Mouse (Mus musculus) stomach, embryonic 16.5 days (tissue): ENCODE data around the gene Enpp3. TPM values are rescaled to one million over a fixed set of nuclear protein-coding genes. Genes with fewer than 3 reads are reported as not detected.

Source experiments
- ATAC-seq: fragments of 200-750 bp; cut with Nextera tagmentation; 2 replicates; pipeline ENCODE4 v1.8.0; 2017; ENCODE audit warnings: moderate number of reproducible peaks, moderate TSS enrichment; ENCODE audit not compliant: insufficient read depth, low FRiP score
- H3K27ac ChIP-seq: fragments of 300-500 bp; sonication (generic); 2 replicates; pipeline ENCODE4 v1.5.1; 2014; ENCODE audit warnings: low read length
- H3K27me3 ChIP-seq: fragments of 300-500 bp; sonication (generic); 2 replicates; pipeline ENCODE4 v1.6.1; 2014; ENCODE audit warnings: low read length, control low read depth, mixed read lengths; ENCODE audit not compliant: control insufficient read depth, insufficient read depth
- H3K36me3 ChIP-seq: fragments of 300-500 bp; sonication (generic); 2 replicates; pipeline ENCODE4 v1.6.1; 2014; ENCODE audit warnings: low read length; ENCODE audit not compliant: control insufficient read depth, insufficient read depth
- H3K4me1 ChIP-seq: fragments of 300-500 bp; sonication (generic); 2 replicates; pipeline ENCODE4 v1.6.1; 2014; ENCODE audit warnings: low read length, control low read depth, mixed read lengths; ENCODE audit not compliant: control insufficient read depth, insufficient read depth
- H3K4me2 ChIP-seq: fragments of 300-500 bp; sonication (generic); 2 replicates; pipeline ENCODE4 v1.6.1; 2014; ENCODE audit warnings: low read depth, low read length, mixed read lengths
- H3K4me3 ChIP-seq: fragments of 300-500 bp; sonication (generic); replicated peaks from 2 replicates; pipeline ENCODE4 v1.5.1; 2014; ENCODE audit warnings: mild to moderate bottlenecking, low read length
- H3K9ac ChIP-seq: fragments of 300-500 bp; sonication (generic); 2 replicates; pipeline ENCODE4 v1.6.1; 2014; ENCODE audit warnings: low read length
- H3K9me3 ChIP-seq: fragments of 300-500 bp; sonication (generic); replicated peaks from 2 replicates; pipeline ENCODE4 v1.6.1; 2016; ENCODE audit warnings: low read length, control low read depth; ENCODE audit not compliant: control insufficient read depth
- WGBS: fragments of 180-500 bp; shearing (Covaris S2); extraction: QIAGEN DNeasy Blood & Tissue Kit; methylation state at CpG from one replicate; pipeline ENCODE4 v1.1.7; 2014; 5-methylcytosine and 5-hydroxymethylcytosine counted together
- polyA plus RNA-seq: library from polyadenylated mRNA; unstranded; fragments of >200 nt; fragmentation: Nextera tagmentation; extraction: Ambion mirVana; gene quantifications from 2 replicates; pipeline ENCODE4 v1.2.1, GENCODE M21; 2015

The Enpp3 gene
- 10.5 and 13.6 TPM in 2 replicates for polyA plus RNA-seq

GRCm38 (mm10) chr10:24842676-24843075 is at the start of gene Enpp3:
Gene Enpp3 (minus strand): TSS chr10:24842823.
- Histone ChIP-seq H3K27ac (no peak within 1 kb of the TSS), H3K9ac (no peak within 1 kb of the TSS), H3K36me3 (no peaks in the 10 kb centered on the region), H3K9me3 (no peaks in the 10 kb centered on the region), H3K4me1 (no peaks in the 10 kb centered on the region), H3K4me3 (no peak within 1 kb of the TSS), H3K4me2 (no peak within 1 kb of the TSS), H3K27me3 (no peaks in the 10 kb centered on the region)
- 80% methylated on average over 1 of the region's 1 CpGs for WGBS
- ATAC-seq = no peak

GRCm38 (mm10) chr10:24888343-24888742 is 45.7 kb upstream of the Enpp3 start:
- H3K4me1 ChIP-seq = no peaks in the 10 kb centered on the region
- H3K36me3 ChIP-seq = peaks cover 26% of the 10 kb centered on the region
- no peak for ATAC-seq

GRCm38 (mm10) chr10:24886008-24886407 is 43.4 kb upstream of the Enpp3 start:
- Histone ChIP-seq H3K36me3 (peaks cover 24% of the 10 kb centered on the region), H3K4me2 (no peak overlapping the region), H3K9ac (no peak overlapping the region), H3K27me3 (no peaks in the 10 kb centered on the region), H3K4me3 (no peak overlapping the region), H3K9me3 (no peaks in the 10 kb centered on the region), H3K27ac (no peak overlapping the region), H3K4me1 (no peaks in the 10 kb centered on the region)
- WGBS = 76% methylated on average over 9 of the region's 9 CpGs
- 0 out of 2 replicates have a peak, but pooled peaks have one; percentile 21 for ATAC-seq

More at GRCm38 (mm10) chr10:24888343-24888742, 45.7 kb upstream of the Enpp3 start:
- no peaks in the 10 kb centered on the region for H3K9me3 ChIP-seq
- 93% methylated on average over 7 of the region's 7 CpGs for WGBS
- H3K27ac ChIP-seq = no peak overlapping the region
- no peak overlapping the region for H3K4me3 ChIP-seq
- H3K4me2 ChIP-seq = no peak overlapping the region
- H3K9ac ChIP-seq = no peak overlapping the region
- H3K27me3 ChIP-seq = no peaks in the 10 kb centered on the region

DNA sequence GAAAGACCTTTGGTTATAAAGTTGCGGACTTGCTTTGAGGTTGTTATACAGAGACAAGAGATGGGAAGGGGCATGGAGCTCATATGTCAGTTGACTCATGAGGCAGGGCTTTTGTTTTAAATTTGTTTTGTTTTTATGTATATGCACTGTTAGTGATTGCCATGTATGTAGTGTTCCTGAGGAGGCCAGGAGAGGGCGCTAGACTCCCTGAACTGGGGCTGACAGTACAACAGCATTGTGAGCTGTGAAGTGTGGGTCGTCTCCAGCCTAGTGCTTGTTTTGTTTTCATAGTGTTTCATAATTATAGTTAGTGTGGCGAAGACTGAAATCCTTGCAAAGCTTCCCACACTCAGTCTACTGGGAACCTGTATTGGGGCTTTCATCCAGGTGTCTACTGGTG is 31.0 kb upstream of the Enpp3 start:
- H3K27ac ChIP-seq = no peak overlapping the region
- H3K9me3 ChIP-seq = no peaks in the 10 kb centered on the region
- ATAC-seq = no peak
- H3K4me2 ChIP-seq = no peak overlapping the region
- WGBS = 77% methylated on average over 4 of the region's 4 CpGs
- H3K36me3 ChIP-seq = 0 out of 2 replicates have a peak, but pooled peaks cover 11% of the 10 kb centered on the region
- H3K9ac ChIP-seq = no peak overlapping the region
- H3K4me1 ChIP-seq = no peaks in the 10 kb centered on the region
- H3K4me3 ChIP-seq = no peak overlapping the region
- no peaks in the 10 kb centered on the region for H3K27me3 ChIP-seq

- H3K4me1 ChIP-seq = no peaks in the 10 kb centered on the region
- H3K9ac ChIP-seq = peak within 1 kb of the TSS; percentile 85
- under 1% methylated on average over 36 of the region's 36 CpGs for WGBS
- peak within 1 kb of the TSS; percentile 61 for H3K4me3 ChIP-seq
- no peaks in the 10 kb centered on the region for H3K9me3 ChIP-seq
- no peaks in the 10 kb centered on the region for H3K36me3 ChIP-seq
- peak; percentile 100 for ATAC-seq
- H3K27me3 ChIP-seq = no peaks in the 10 kb centered on the region
- peak within 1 kb of the TSS; percentile 64 for H3K4me2 ChIP-seq
- no peak within 1 kb of the TSS for H3K27ac ChIP-seq
Measured at GRCm38 (mm10) chr10:24869760-24870290, 27.2 kb upstream of the Enpp3 start, which contains the start of gene Med23. Gene Med23 (plus strand): TSS chr10:24869986.

DNA sequence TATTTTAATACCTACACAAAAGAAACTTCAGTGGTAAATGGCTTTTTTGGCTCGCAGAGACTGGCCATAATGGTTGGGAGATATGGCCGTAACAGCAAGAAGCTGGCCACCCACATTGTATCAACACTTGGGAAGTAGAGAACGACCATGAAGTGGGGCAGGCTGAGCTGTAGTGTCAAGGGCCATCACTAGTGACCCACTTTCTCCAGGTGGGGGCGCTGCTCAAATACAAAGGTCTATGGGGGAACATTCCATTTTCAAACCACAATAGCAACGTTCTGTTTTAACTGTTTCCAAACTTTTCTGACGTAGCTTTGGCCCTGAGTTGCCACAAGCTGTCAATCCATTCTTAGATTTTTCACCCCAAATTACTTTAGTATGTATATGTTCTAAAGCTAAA is 21.8 kb upstream of the Enpp3 start:
- H3K9me3 ChIP-seq = no peaks in the 10 kb centered on the region

GRCm38 (mm10) chr10:24863146-24863545 is 20.5 kb upstream of the Enpp3 start:
- no peak overlapping the region for H3K4me3 ChIP-seq
- no peaks in the 10 kb centered on the region for H3K36me3 ChIP-seq
- ATAC-seq = no peak
- H3K27me3 ChIP-seq = no peaks in the 10 kb centered on the region
- no peak overlapping the region for H3K9ac ChIP-seq
- WGBS = 73% methylated on average over 2 of the region's 2 CpGs
- no peaks in the 10 kb centered on the region for H3K4me1 ChIP-seq
- no peak overlapping the region for H3K27ac ChIP-seq
- H3K9me3 ChIP-seq = no peaks in the 10 kb centered on the region
- no peak overlapping the region for H3K4me2 ChIP-seq

More for the DNA sequence above, 21.8 kb upstream of the Enpp3 start:
- 63% methylated on average over 6 of the region's 6 CpGs for WGBS
- Histone ChIP-seq H3K36me3 (no peaks in the 10 kb centered on the region), H3K27ac (no peak overlapping the region), H3K4me1 (no peaks in the 10 kb centered on the region), H3K9ac (no peak overlapping the region), H3K4me2 (no peak overlapping the region), H3K27me3 (no peaks in the 10 kb centered on the region), H3K4me3 (no peak overlapping the region)
- no peak for ATAC-seq

DNA sequence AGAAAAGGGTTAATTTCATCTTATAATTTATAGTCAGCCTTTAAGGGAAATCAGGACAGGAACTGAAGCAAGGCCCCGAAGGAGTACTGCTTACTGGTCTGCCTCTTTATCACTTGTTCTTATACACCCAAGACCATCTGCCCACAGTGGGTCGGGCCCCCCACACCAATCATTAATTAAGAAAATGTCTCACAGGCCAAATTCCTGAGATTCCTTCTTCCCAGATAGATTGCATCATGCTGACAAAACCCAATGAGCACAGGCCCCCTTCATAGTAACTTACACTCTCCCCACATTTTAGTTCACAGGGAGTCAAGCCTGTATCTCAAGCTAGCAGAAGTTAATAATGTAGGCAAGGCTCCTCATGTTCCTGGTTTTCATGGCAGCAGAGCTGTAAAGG is 625 bp downstream of the Enpp3 start:
- Histone ChIP-seq H3K9me3 (no peaks in the 10 kb centered on the region), H3K4me2 (no peak overlapping the region), H3K9ac (no peak overlapping the region), H3K4me1 (no peaks in the 10 kb centered on the region), H3K36me3 (no peaks in the 10 kb centered on the region), H3K4me3 (no peak overlapping the region), H3K27ac (no peak overlapping the region), H3K27me3 (no peaks in the 10 kb centered on the region)
- no peak for ATAC-seq
- WGBS = 17% methylated on average over 2 of the region's 2 CpGs

- Histone ChIP-seq H3K27me3 (no peaks in the 10 kb centered on the region), H3K4me1 (peaks cover 8% of the 10 kb centered on the region; the same call in 1 of the 2 replicates), H3K9me3 (no peaks in the 10 kb centered on the region), H3K4me2 (no peak overlapping the region), H3K9ac (no peak overlapping the region), H3K27ac (no peak overlapping the region), H3K36me3 (no peaks in the 10 kb centered on the region), H3K4me3 (no peak overlapping the region)
- ATAC-seq = no peak
- WGBS = 89% methylated on average over 4 of the region's 4 CpGs
Measured at GRCm38 (mm10) chr10:24840795-24841194, 1.8 kb downstream of the Enpp3 start.
